Mouse (Mus musculus): Measurements from ENCODE around the gene 1700022I11Rik. TPM values are rescaled to one million over a fixed set of nuclear protein-coding genes. Genes with fewer than 3 reads are reported as not detected.

1700022I11Rik gene
- polyA plus RNA-seq, 1 experiment from 2014 or later, result 0.43 TPM

DNA sequence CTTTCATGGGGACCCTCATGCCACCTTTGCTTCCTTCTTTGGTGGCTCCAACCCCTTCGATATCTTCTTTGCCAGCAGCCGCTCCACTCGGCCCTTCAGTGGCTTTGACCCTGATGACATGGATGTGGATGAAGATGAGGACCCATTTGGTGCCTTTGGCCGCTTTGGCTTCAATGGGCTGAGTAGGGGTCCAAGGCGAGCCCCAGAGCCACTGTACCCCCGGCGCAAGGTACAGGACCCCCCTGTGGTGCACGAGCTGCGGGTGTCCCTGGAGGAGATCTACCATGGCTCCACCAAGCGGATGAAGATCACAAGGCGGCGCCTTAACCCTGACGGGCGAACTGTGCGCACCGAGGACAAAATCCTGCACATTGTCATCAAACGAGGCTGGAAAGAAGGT, 12.8 kb upstream of the 1700022I11Rik start:
- WGBS, result 93% methylated on average over 17 of the region's 17 CpGs
- H3K4me2 ChIP-seq (ENCODE audit: low read length), result no peak overlapping the region
- H3K4me3 ChIP-seq (ENCODE audit: low read depth, low read length), result no peak overlapping the region
- H3K4me1 ChIP-seq (ENCODE audit: control insufficient read depth, insufficient read depth, low read length), result peaks cover 35% of the 10 kb centered on the region
- H3K9ac ChIP-seq (ENCODE audit: low read depth, low read length), result no peak overlapping the region
- H3K27ac ChIP-seq (ENCODE audit: low read length), result no peak overlapping the region
- no peak for ATAC-seq
- H3K27me3 ChIP-seq (ENCODE audit: control insufficient read depth, insufficient read depth, low read depth, low read length), result no peaks in the 10 kb centered on the region
- H3K9me3 ChIP-seq (replicated peaks; ENCODE audit: control insufficient read depth, low read length, poor library complexity, severe bottlenecking), result no peaks in the 10 kb centered on the region
- peaks cover 12% of the 10 kb centered on the region for H3K36me3 ChIP-seq (ENCODE audit: control insufficient read depth, insufficient read depth, low read length)

DNA sequence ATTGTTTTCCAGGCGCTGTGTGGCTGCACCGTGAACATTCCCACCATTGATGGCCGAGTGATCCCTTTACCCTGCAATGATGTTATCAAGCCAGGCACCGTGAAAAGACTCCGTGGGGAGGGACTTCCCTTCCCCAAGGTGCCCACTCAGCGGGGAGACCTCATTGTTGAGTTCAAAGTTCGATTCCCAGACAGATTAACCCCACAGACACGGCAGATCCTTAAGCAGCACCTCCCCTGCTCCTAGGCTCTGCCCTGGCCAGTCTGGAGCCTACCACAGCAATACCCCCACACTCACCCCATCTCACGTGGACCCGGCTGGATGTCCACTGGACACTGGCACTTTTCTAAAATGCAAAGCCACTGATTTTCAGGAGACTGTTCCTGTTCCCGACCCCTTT, 12.1 kb upstream of the 1700022I11Rik start:
- no peaks in the 10 kb centered on the region for H3K9me3 ChIP-seq (replicated peaks; ENCODE audit: control insufficient read depth, low read length, poor library complexity, severe bottlenecking)
- 59% methylated on average over 11 of the region's 11 CpGs for WGBS
- ATAC-seq, result no peak
- H3K9ac ChIP-seq (ENCODE audit: low read depth, low read length), result no peak overlapping the region
- peaks cover 27% of the 10 kb centered on the region for H3K4me1 ChIP-seq (ENCODE audit: control insufficient read depth, insufficient read depth, low read length)
- no peak overlapping the region for H3K27ac ChIP-seq (ENCODE audit: low read length)
- H3K4me3 ChIP-seq (ENCODE audit: low read depth, low read length), result no peak overlapping the region
- no peak overlapping the region for H3K4me2 ChIP-seq (ENCODE audit: low read length)
- no peaks in the 10 kb centered on the region for H3K27me3 ChIP-seq (ENCODE audit: control insufficient read depth, insufficient read depth, low read depth, low read length)
- peaks cover 12% of the 10 kb centered on the region for H3K36me3 ChIP-seq (ENCODE audit: control insufficient read depth, insufficient read depth, low read length)

GRCm38 (mm10) chr4:42957979-42958378, 11.4 kb upstream of the 1700022I11Rik start:
- Histone ChIP-seq H3K4me2 (ENCODE audit: low read length) (no peak overlapping the region), H3K4me3 (ENCODE audit: low read depth, low read length) (no peak overlapping the region), H3K36me3 (ENCODE audit: control insufficient read depth, insufficient read depth, low read length) (peaks cover 12% of the 10 kb centered on the region), H3K9ac (ENCODE audit: low read depth, low read length) (no peak overlapping the region), H3K27ac (ENCODE audit: low read length) (no peak overlapping the region), H3K27me3 (ENCODE audit: control insufficient read depth, insufficient read depth, low read depth, low read length) (no peaks in the 10 kb centered on the region), H3K9me3 (replicated peaks; ENCODE audit: control insufficient read depth, low read length, poor library complexity, severe bottlenecking) (no peaks in the 10 kb centered on the region), H3K4me1 (ENCODE audit: control insufficient read depth, insufficient read depth, low read length) (peaks cover 21% of the 10 kb centered on the region)
- WGBS, result 91% methylated on average over 8 of the region's 8 CpGs
- ATAC-seq, result no peak

GRCm38 (mm10) chr4:42958942-42959341, 10.5 kb upstream of the 1700022I11Rik start:
- WGBS, result 70% methylated on average over 8 of the region's 8 CpGs
- H3K27ac ChIP-seq (ENCODE audit: low read length), result no peak overlapping the region
- ATAC-seq, result no peak

GRCm38 (mm10) chr4:42959382-42959781, 10.0 kb upstream of the 1700022I11Rik start:
- Histone ChIP-seq H3K4me3 (ENCODE audit: low read depth, low read length) (no peak overlapping the region), H3K27ac (ENCODE audit: low read length) (no peak overlapping the region), H3K4me1 (ENCODE audit: control insufficient read depth, insufficient read depth, low read length) (peaks cover 7% of the 10 kb centered on the region), H3K9ac (ENCODE audit: low read depth, low read length) (no peak overlapping the region), H3K36me3 (ENCODE audit: control insufficient read depth, insufficient read depth, low read length) (peaks cover 12% of the 10 kb centered on the region), H3K4me2 (ENCODE audit: low read length) (no peak overlapping the region), H3K27me3 (ENCODE audit: control insufficient read depth, insufficient read depth, low read depth, low read length) (no peaks in the 10 kb centered on the region), H3K9me3 (replicated peaks; ENCODE audit: control insufficient read depth, low read length, poor library complexity, severe bottlenecking) (no peaks in the 10 kb centered on the region)
- 73% methylated on average over 4 of the region's 4 CpGs for WGBS
- ATAC-seq, result no peak

More at GRCm38 (mm10) chr4:42958942-42959341, 10.5 kb upstream of the 1700022I11Rik start:
- no peaks in the 10 kb centered on the region for H3K9me3 ChIP-seq (replicated peaks; ENCODE audit: control insufficient read depth, low read length, poor library complexity, severe bottlenecking)
- no peak overlapping the region for H3K9ac ChIP-seq (ENCODE audit: low read depth, low read length)
- no peak overlapping the region for H3K4me2 ChIP-seq (ENCODE audit: low read length)
- peaks cover 12% of the 10 kb centered on the region for H3K36me3 ChIP-seq (ENCODE audit: control insufficient read depth, insufficient read depth, low read length)
- no peak overlapping the region for H3K4me3 ChIP-seq (ENCODE audit: low read depth, low read length)
- H3K27me3 ChIP-seq (ENCODE audit: control insufficient read depth, insufficient read depth, low read depth, low read length), result no peaks in the 10 kb centered on the region
- H3K4me1 ChIP-seq (ENCODE audit: control insufficient read depth, insufficient read depth, low read length), result peaks cover 11% of the 10 kb centered on the region

GRCm38 (mm10) chr4:42961592-42961991, 7.8 kb upstream of the 1700022I11Rik start:
- no peak overlapping the region for H3K9ac ChIP-seq (ENCODE audit: low read depth, low read length)
- peaks cover 4% of the 10 kb centered on the region; the same call in 1 of the 2 replicates for H3K4me1 ChIP-seq (ENCODE audit: control insufficient read depth, insufficient read depth, low read length)
- H3K27me3 ChIP-seq (ENCODE audit: control insufficient read depth, insufficient read depth, low read depth, low read length), result no peaks in the 10 kb centered on the region
- no peak overlapping the region for H3K27ac ChIP-seq (ENCODE audit: low read length)
- peaks cover 11% of the 10 kb centered on the region for H3K36me3 ChIP-seq (ENCODE audit: control insufficient read depth, insufficient read depth, low read length)
- 30% methylated on average over 4 of the region's 4 CpGs for WGBS
- no peak overlapping the region for H3K4me2 ChIP-seq (ENCODE audit: low read length)
- no peaks in the 10 kb centered on the region for H3K9me3 ChIP-seq (replicated peaks; ENCODE audit: control insufficient read depth, low read length, poor library complexity, severe bottlenecking)
- no peak overlapping the region for H3K4me3 ChIP-seq (ENCODE audit: low read depth, low read length)
- ATAC-seq, result no peak

- Histone ChIP-seq H3K4me2 (ENCODE audit: low read length) (no peak overlapping the region), H3K27ac (ENCODE audit: low read length) (no peak overlapping the region), H3K36me3 (ENCODE audit: control insufficient read depth, insufficient read depth, low read length) (no peaks in the 10 kb centered on the region), H3K4me1 (ENCODE audit: control insufficient read depth, insufficient read depth, low read length) (peaks cover 4% of the 10 kb centered on the region; the same call in 1 of the 2 replicates), H3K9ac (ENCODE audit: low read depth, low read length) (no peak overlapping the region), H3K27me3 (ENCODE audit: control insufficient read depth, insufficient read depth, low read depth, low read length) (no peaks in the 10 kb centered on the region), H3K9me3 (replicated peaks; ENCODE audit: control insufficient read depth, low read length, poor library complexity, severe bottlenecking) (no peaks in the 10 kb centered on the region), H3K4me3 (ENCODE audit: low read depth, low read length) (no peak overlapping the region)
- no peak for ATAC-seq
- 96% methylated on average over 2 of the region's 2 CpGs for WGBS
Measured at GRCm38 (mm10) chr4:42963480-42963879, 5.9 kb upstream of the 1700022I11Rik start.

DNA sequence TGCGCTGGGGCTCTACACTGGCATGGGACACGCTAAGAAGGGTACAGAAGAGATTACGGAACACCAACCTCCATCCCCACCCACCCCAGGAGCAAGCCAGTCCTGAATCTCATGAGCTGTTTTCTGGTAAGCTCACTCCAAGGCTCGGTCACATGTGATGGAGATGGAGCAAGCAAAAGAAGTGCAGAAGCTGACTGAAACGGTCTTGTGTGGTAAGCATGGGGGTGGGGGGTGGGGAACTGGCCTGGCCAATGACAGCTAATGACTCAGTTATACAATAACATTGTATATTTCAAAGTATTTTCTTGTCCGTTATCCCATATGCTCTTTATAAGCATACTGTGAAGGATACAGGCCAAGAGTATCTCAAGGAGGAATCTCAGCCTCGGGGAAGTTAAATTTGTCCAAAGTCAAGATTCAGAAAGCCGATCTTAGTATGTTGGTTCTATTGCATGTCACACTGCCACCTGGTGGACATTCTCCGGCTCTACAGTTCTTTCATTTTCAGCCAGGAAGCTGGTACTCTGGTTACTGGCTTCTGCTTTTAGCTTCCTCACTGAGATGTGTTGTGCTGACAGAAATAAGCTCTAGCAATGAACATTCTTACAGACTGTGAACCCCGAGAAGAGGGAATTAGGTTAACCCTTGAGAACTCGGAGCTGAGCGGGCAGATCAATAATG, 4.2 kb upstream of the 1700022I11Rik start:
- no peak overlapping the region for H3K9ac ChIP-seq (ENCODE audit: low read depth, low read length)
- no peak overlapping the region for H3K27ac ChIP-seq (ENCODE audit: low read length)
- WGBS, result 13% methylated on average over 12 of the region's 12 CpGs
- peaks cover 4% of the 10 kb centered on the region; the same call in 1 of the 2 replicates for H3K4me1 ChIP-seq (ENCODE audit: control insufficient read depth, insufficient read depth, low read length)
- H3K27me3 ChIP-seq (ENCODE audit: control insufficient read depth, insufficient read depth, low read depth, low read length), result no peaks in the 10 kb centered on the region
- H3K4me3 ChIP-seq (ENCODE audit: low read depth, low read length), result no peak overlapping the region
- no peaks in the 10 kb centered on the region for H3K36me3 ChIP-seq (ENCODE audit: control insufficient read depth, insufficient read depth, low read length)
- peak overlapping the region; percentile 31 for H3K4me2 ChIP-seq (ENCODE audit: low read length)
- H3K9me3 ChIP-seq (replicated peaks; ENCODE audit: control insufficient read depth, low read length, poor library complexity, severe bottlenecking), result no peaks in the 10 kb centered on the region
- peak; percentile 44; the same call in 1 of the 2 replicates for ATAC-seq

DNA sequence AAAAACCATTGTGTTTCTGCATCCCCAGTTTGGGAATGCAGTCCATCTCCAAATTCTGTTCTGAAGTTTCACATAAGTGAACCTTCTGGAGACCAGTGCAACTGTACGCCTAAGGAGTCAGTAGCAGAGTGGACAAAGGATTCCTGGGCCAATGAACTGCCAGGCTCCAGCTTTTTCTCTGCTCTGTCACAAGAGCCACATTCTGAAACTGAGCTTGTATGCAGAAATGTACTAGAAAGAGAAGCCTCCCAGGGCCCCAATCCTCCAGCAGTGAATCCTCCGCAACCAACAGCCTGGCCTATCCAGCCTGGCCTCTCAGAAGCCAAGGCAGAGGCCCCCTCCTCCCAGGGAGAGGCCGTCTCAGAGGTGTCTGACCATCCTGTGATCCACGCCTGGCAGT, 3.5 kb downstream of the 1700022I11Rik start:
- Histone ChIP-seq H3K4me2 (ENCODE audit: low read length) (no peak overlapping the region), H3K4me3 (ENCODE audit: low read depth, low read length) (no peak overlapping the region), H3K36me3 (ENCODE audit: control insufficient read depth, insufficient read depth, low read length) (no peaks in the 10 kb centered on the region), H3K27ac (ENCODE audit: low read length) (no peak overlapping the region), H3K9me3 (replicated peaks; ENCODE audit: control insufficient read depth, low read length, poor library complexity, severe bottlenecking) (no peaks in the 10 kb centered on the region), H3K27me3 (ENCODE audit: control insufficient read depth, insufficient read depth, low read depth, low read length) (no peaks in the 10 kb centered on the region), H3K9ac (ENCODE audit: low read depth, low read length) (no peak overlapping the region), H3K4me1 (ENCODE audit: control insufficient read depth, insufficient read depth, low read length) (no peaks in the 10 kb centered on the region)
- WGBS, result 78% methylated on average over 4 of the region's 4 CpGs
- no peak for ATAC-seq

Measured in midbrain, embryonic 16.5 days (tissue).